Mouse (Mus musculus) heart, postnatal 4 days (tissue): ENCODE measurements at regions not wholly inside any gene's neighbourhood (a gene's known extent, or its start where the extent isn't known, plus 50 kb on each side); places are given as distances from the start of the nearest gene placed in this dataset.

Source experiments
- DNase-seq: peaks from one replicate; pipeline ENCODE4 v3.0.0; 2021

- DNase-seq = no peak
Observed at GRCm38 (mm10) chr2:83396307-83396706, 247.9 kb upstream of the Zc3h15 start.

- DNase-seq = no peak
Observed at GRCm38 (mm10) chr2:83396820-83397609, 247.2 kb upstream of the Zc3h15 start.

- peak; percentile 20 for DNase-seq
Observed at GRCm38 (mm10) chr2:83442739-83443138, 201.5 kb upstream of the Zc3h15 start.

- DNase-seq = no peak
Observed at GRCm38 (mm10) chr2:83451378-83451777, 192.9 kb upstream of the Zc3h15 start.
